Mouse (Mus musculus) spleen, adult 2 months (tissue): Measurements from ENCODE around the gene Acvr1. TPM values are rescaled to one million over a fixed set of nuclear protein-coding genes. Genes with fewer than 3 reads are reported as not detected.
A peak's percentile ranks its signal among the peaks of the same experiment; 100 is the strongest.

Source experiments
- DNase-seq, 2 experiments: peaks; one replicate each; pipeline versions ENCODE4 v3.0.0 to v3.0.0-alpha.2; 2012 to 2021; ENCODE audit warnings: low spot score in 2 of 2, low read depth in 1 of 2
- H3K27ac ChIP-seq: fragments of 200-500 bp; 2 replicates; pipeline ENCODE4 v1.5.1; 2012; ENCODE audit warnings: low read length, inconsistent platforms; ENCODE audit not compliant: insufficient read depth
- H3K27me3 ChIP-seq: fragments of 200-500 bp; 2 replicates; pipeline ENCODE4 v1.6.1; 2012; ENCODE audit warnings: mild to moderate bottlenecking, moderate library complexity, low read length, inconsistent platforms; ENCODE audit not compliant: control insufficient read depth, insufficient read depth
- H3K36me3 ChIP-seq: fragments of 200-500 bp; 2 replicates; pipeline ENCODE4 v1.6.1; 2012; ENCODE audit warnings: mild to moderate bottlenecking, low read length, inconsistent platforms; ENCODE audit not compliant: control insufficient read depth, insufficient read depth
- H3K4me1 ChIP-seq: fragments of 200-500 bp; 2 replicates; pipeline ENCODE4 v1.6.1; 2011; ENCODE audit warnings: inconsistent platforms; ENCODE audit not compliant: control insufficient read depth, insufficient read depth, insufficient read length
- H3K4me3 ChIP-seq: fragments of 200-500 bp; 2 replicates; pipeline ENCODE4 v1.5.1; 2011; ENCODE audit warnings: mild to moderate bottlenecking, inconsistent platforms; ENCODE audit not compliant: insufficient read depth, insufficient read length; ENCODE audit errors: extremely low read depth
- CTCF ChIP-seq: fragments of 200-500 bp; IDR thresholded peaks from 2 replicates; pipeline ENCODE4 v1.5.1; 2011; ENCODE audit warnings: mild to moderate bottlenecking, inconsistent platforms; ENCODE audit not compliant: insufficient read depth, insufficient read length, insufficient replicate concordance; ENCODE audit errors: extremely low read depth
- POLR2A ChIP-seq: fragments of 200-500 bp; IDR thresholded peaks from 2 replicates; pipeline ENCODE4 v1.6.1; 2011; ENCODE audit warnings: low read depth, low read length, inconsistent platforms
- WGBS: fragments of 180-500 bp; shearing (Covaris S2); methylation state at CpG from one replicate; pipeline ENCODE4 v1.1.7; 2018; 5-methylcytosine and 5-hydroxymethylcytosine counted together
- polyA plus RNA-seq: library from polyadenylated mRNA; depleted of rRNA; stranded (reverse); fragments of >200 nt; gene quantifications from 2 replicates; pipeline ENCODE4 v1.2.3, GENCODE M21; 2012

The Acvr1 gene
- polyA plus RNA-seq, 1 experiment = 1.8 TPM

- WGBS = 72% methylated on average over 9 of the region's 9 CpGs
- Histone ChIP-seq H3K4me3 (no peak overlapping the region), H3K36me3 (no peaks in the 10 kb centered on the region), H3K4me1 (no peaks in the 10 kb centered on the region), H3K27me3 (no peaks in the 10 kb centered on the region), H3K27ac (no peak overlapping the region)
- DNase-seq = no peak
- TF ChIP-seq POLR2A = no peak
- TF ChIP-seq CTCF = no peak
Measured at GRCm38 (mm10) chr2:58481450-58482100, 85.4 kb downstream of the Acvr1 start.

- Histone ChIP-seq H3K36me3 (no peaks in the 10 kb centered on the region), H3K4me1 (no peaks in the 10 kb centered on the region), H3K4me3 (no peak overlapping the region), H3K27me3 (no peaks in the 10 kb centered on the region), H3K27ac (no peak overlapping the region)
- no peak for DNase-seq
- TF ChIP-seq CTCF (no peak), POLR2A (no peak)
- WGBS = 30% methylated on average over 6 of the region's 6 CpGs
Measured at GRCm38 (mm10) chr2:58480764-58481163, 86.2 kb downstream of the Acvr1 start.

- DNase-seq = no peak
- 88% methylated on average over 10 of the region's 10 CpGs for WGBS
Measured at GRCm38 (mm10) chr2:58479536-58479935, 87.4 kb downstream of the Acvr1 start.

GRCm38 (mm10) chr2:58478144-58478543, 88.8 kb downstream of the Acvr1 start:
- no peak for TF ChIP-seq POLR2A
- TF ChIP-seq CTCF = no peak
- Histone ChIP-seq H3K4me1 (no peaks in the 10 kb centered on the region), H3K36me3 (no peaks in the 10 kb centered on the region), H3K4me3 (no peak overlapping the region), H3K27ac (no peak overlapping the region), H3K27me3 (no peaks in the 10 kb centered on the region)
- no peak for DNase-seq
- 94% methylated on average over 4 of the region's 4 CpGs for WGBS

More at GRCm38 (mm10) chr2:58479536-58479935, 87.4 kb downstream of the Acvr1 start:
- Histone ChIP-seq H3K4me1 (no peaks in the 10 kb centered on the region), H3K36me3 (no peaks in the 10 kb centered on the region), H3K27ac (no peak overlapping the region), H3K27me3 (no peaks in the 10 kb centered on the region), H3K4me3 (no peak overlapping the region)
- no peak for TF ChIP-seq CTCF
- TF ChIP-seq POLR2A = no peak

- 67% methylated on average over 12 of the region's 12 CpGs for WGBS
- no peaks in the 10 kb centered on the region for H3K27me3 ChIP-seq
- DNase-seq = peak; percentile 3 to 31
- H3K27ac ChIP-seq = no peak overlapping the region
- H3K36me3 ChIP-seq = no peaks in the 10 kb centered on the region
- H3K4me3 ChIP-seq = no peak overlapping the region
- TF ChIP-seq CTCF (no peak), POLR2A (no peak)
- no peaks in the 10 kb centered on the region for H3K4me1 ChIP-seq
Measured at GRCm38 (mm10) chr2:58476956-58477715, 89.8 kb downstream of the Acvr1 start.

GRCm38 (mm10) chr2:58475578-58475977, 91.4 kb downstream of the Acvr1 start:
- Histone ChIP-seq H3K27ac (no peak overlapping the region), H3K27me3 (no peaks in the 10 kb centered on the region), H3K4me3 (no peak overlapping the region), H3K4me1 (no peaks in the 10 kb centered on the region), H3K36me3 (no peaks in the 10 kb centered on the region)
- no peak for DNase-seq
- WGBS = 94% methylated on average over 8 of the region's 8 CpGs
- no peak for TF ChIP-seq CTCF
- no peak for TF ChIP-seq POLR2A

- Histone ChIP-seq H3K4me1 (no peaks in the 10 kb centered on the region), H3K4me3 (no peak overlapping the region), H3K36me3 (no peaks in the 10 kb centered on the region), H3K27ac (no peak overlapping the region), H3K27me3 (no peaks in the 10 kb centered on the region)
- TF ChIP-seq POLR2A = no peak
- WGBS = 88% methylated on average over 7 of the region's 7 CpGs
- no peak for DNase-seq
Measured at GRCm38 (mm10) chr2:58470290-58470689, 96.7 kb downstream of the Acvr1 start.
